Mouse (Mus musculus) mouse trophoblast stem cell (cell line): ENCODE results near the gene Tango2.

Source experiments
- in situ Hi-C, 2 experiments: fragments of 300-500 bp; cut with MseI, MboI; formaldehyde crosslinking; loops; 2 replicates in 1 of 2; 3 replicates in 1 of 2; pipeline ENCODE4 v1.15.1; 2025

The Tango2 gene

GRCm38 (mm10) chr16:18347931-18348600 lies at the start of gene Tango2, which contains the start of gene Arvcf:
Tango2 (minus strand) TSS chr16:18348103.
Arvcf (plus strand) TSS chr16:18348182.
- in situ Hi-C loops = no loop called here

- in situ Hi-C loops = no loop called here
Observed at GRCm38 (mm10) chr16:18396791-18397621, 49.1 kb upstream of the Tango2 start.

- in situ Hi-C loops = no loop called here
Observed at GRCm38 (mm10) chr16:18396201-18396600, 48.3 kb upstream of the Tango2 start.

GRCm38 (mm10) chr16:18395620-18396036 lies 47.7 kb upstream of the Tango2 start:
- in situ Hi-C loops = no loop called here

GRCm38 (mm10) chr16:18394777-18395619 lies 47.1 kb upstream of the Tango2 start:
- in situ Hi-C loops = no loop called here

GRCm38 (mm10) chr16:18394056-18394455 lies 46.2 kb upstream of the Tango2 start:
- in situ Hi-C loops = no loop called here

- in situ Hi-C loops = no loop called here
Observed at GRCm38 (mm10) chr16:18393595-18393994, 45.7 kb upstream of the Tango2 start.

- in situ Hi-C loops = no loop called here
Observed at GRCm38 (mm10) chr16:18392469-18393426, 44.8 kb upstream of the Tango2 start.

- in situ Hi-C loops = no loop called here
Observed at GRCm38 (mm10) chr16:18391728-18392127, 43.8 kb upstream of the Tango2 start.

GRCm38 (mm10) chr16:18391127-18391526 lies 43.2 kb upstream of the Tango2 start:
- in situ Hi-C loops = no loop called here

- in situ Hi-C loops = no loop called here
Observed at GRCm38 (mm10) chr16:18390399-18390798, 42.5 kb upstream of the Tango2 start.

- in situ Hi-C loops = no loop called here
Observed at GRCm38 (mm10) chr16:18388583-18389435, 40.9 kb upstream of the Tango2 start.

- in situ Hi-C loops = no loop called here
Observed at GRCm38 (mm10) chr16:18387704-18388582, 40.0 kb upstream of the Tango2 start.

- in situ Hi-C loops = no loop called here
Observed at GRCm38 (mm10) chr16:18386972-18387371, 39.1 kb upstream of the Tango2 start.

- in situ Hi-C loops = no loop called here
Observed at GRCm38 (mm10) chr16:18386451-18386850, 38.5 kb upstream of the Tango2 start.

- in situ Hi-C loops = no loop called here
Observed at GRCm38 (mm10) chr16:18385411-18385810, 37.5 kb upstream of the Tango2 start.

- in situ Hi-C loops = no loop called here
Observed at GRCm38 (mm10) chr16:18384659-18385058, 36.8 kb upstream of the Tango2 start.

GRCm38 (mm10) chr16:18384211-18384610 lies 36.3 kb upstream of the Tango2 start:
- in situ Hi-C loops = no loop called here

GRCm38 (mm10) chr16:18383756-18384155 lies 35.9 kb upstream of the Tango2 start:
- in situ Hi-C loops = no loop called here
